Mouse (Mus musculus): ENCODE results near the gene Pitx3. TPM values are rescaled to one million over a fixed set of nuclear protein-coding genes. Genes with fewer than 3 reads are reported as not detected.

The Pitx3 gene
- polyA plus RNA-seq, 1 experiment from 2014 or later: 10.5 TPM

- H3K27ac ChIP-seq (replicated peaks; ENCODE audit: low read depth, low read length): no peak overlapping the region
- WGBS: 87% methylated on average over 6 of the region's 6 CpGs
- ATAC-seq (ENCODE audit: low read depth): no peak
Measured at GRCm38 (mm10) chr19:46103437-46104186, 44.5 kb downstream of the Pitx3 start.

GRCm38 (mm10) chr19:46099561-46099960, 48.6 kb downstream of the Pitx3 start:
- Histone ChIP-seq H3K9ac (ENCODE audit: low read depth, low read length) (no peak overlapping the region), H3K4me2 (ENCODE audit: low read depth, low read length) (no peak overlapping the region), H3K27me3 (replicated peaks; ENCODE audit: control insufficient read depth, insufficient read depth, low read length) (no peaks in the 10 kb centered on the region), H3K4me1 (ENCODE audit: control insufficient read depth, insufficient read depth, low read length) (no peaks in the 10 kb centered on the region), H3K36me3 (ENCODE audit: control insufficient read depth, insufficient read depth, low read length) (no peaks in the 10 kb centered on the region), H3K4me3 (ENCODE audit: low read depth, low read length) (no peak overlapping the region), H3K27ac (replicated peaks; ENCODE audit: low read depth, low read length) (no peak overlapping the region), H3K9me3 (ENCODE audit: control insufficient read depth, low read length) (no peaks in the 10 kb centered on the region)
- 90% methylated on average over 3 of the region's 3 CpGs for WGBS
- ATAC-seq (ENCODE audit: low read depth) (no peak), DNase-seq (ENCODE audit: low spot score) (no peak)

More at GRCm38 (mm10) chr19:46103437-46104186, 44.5 kb downstream of the Pitx3 start:
- Histone ChIP-seq H3K27me3 (replicated peaks; ENCODE audit: control insufficient read depth, insufficient read depth, low read length) (no peaks in the 10 kb centered on the region), H3K9ac (ENCODE audit: low read depth, low read length) (no peak overlapping the region), H3K9me3 (ENCODE audit: control insufficient read depth, low read length) (no peaks in the 10 kb centered on the region), H3K4me2 (ENCODE audit: low read depth, low read length) (no peak overlapping the region), H3K36me3 (ENCODE audit: control insufficient read depth, insufficient read depth, low read length) (no peaks in the 10 kb centered on the region), H3K4me1 (ENCODE audit: control insufficient read depth, insufficient read depth, low read length) (no peaks in the 10 kb centered on the region), H3K4me3 (ENCODE audit: low read depth, low read length) (no peak overlapping the region)
- no peak for DNase-seq (ENCODE audit: low spot score)

- Histone ChIP-seq H3K4me2 (ENCODE audit: low read depth, low read length) (no peak overlapping the region), H3K27ac (replicated peaks; ENCODE audit: low read depth, low read length) (no peak overlapping the region), H3K27me3 (replicated peaks; ENCODE audit: control insufficient read depth, insufficient read depth, low read length) (no peaks in the 10 kb centered on the region), H3K36me3 (ENCODE audit: control insufficient read depth, insufficient read depth, low read length) (no peaks in the 10 kb centered on the region), H3K9me3 (ENCODE audit: control insufficient read depth, low read length) (no peaks in the 10 kb centered on the region), H3K4me3 (ENCODE audit: low read depth, low read length) (no peak overlapping the region), H3K4me1 (ENCODE audit: control insufficient read depth, insufficient read depth, low read length) (no peaks in the 10 kb centered on the region), H3K9ac (ENCODE audit: low read depth, low read length) (no peak overlapping the region)
- 82% methylated on average over 5 of the region's 5 CpGs for WGBS
- DNase-seq (ENCODE audit: low spot score) (no peak), ATAC-seq (ENCODE audit: low read depth) (no peak)
Measured at GRCm38 (mm10) chr19:46096396-46096795, 51.7 kb downstream of the Pitx3 start.

GRCm38 (mm10) chr19:46095291-46095690, 52.8 kb downstream of the Pitx3 start:
- WGBS: 84% methylated on average over 4 of the region's 4 CpGs
- Histone ChIP-seq H3K36me3 (ENCODE audit: control insufficient read depth, insufficient read depth, low read length) (no peaks in the 10 kb centered on the region), H3K27ac (replicated peaks; ENCODE audit: low read depth, low read length) (no peak overlapping the region), H3K4me3 (ENCODE audit: low read depth, low read length) (no peak overlapping the region), H3K4me1 (ENCODE audit: control insufficient read depth, insufficient read depth, low read length) (no peaks in the 10 kb centered on the region), H3K4me2 (ENCODE audit: low read depth, low read length) (no peak overlapping the region), H3K9me3 (ENCODE audit: control insufficient read depth, low read length) (no peaks in the 10 kb centered on the region), H3K27me3 (replicated peaks; ENCODE audit: control insufficient read depth, insufficient read depth, low read length) (no peaks in the 10 kb centered on the region), H3K9ac (ENCODE audit: low read depth, low read length) (no peak overlapping the region)
- ATAC-seq (ENCODE audit: low read depth) (no peak), DNase-seq (ENCODE audit: low spot score) (no peak)

GRCm38 (mm10) chr19:46094144-46094543, 54.0 kb downstream of the Pitx3 start:
- no peak for ATAC-seq (ENCODE audit: low read depth)
- 90% methylated on average over 2 of the region's 2 CpGs for WGBS
- Histone ChIP-seq H3K36me3 (ENCODE audit: control insufficient read depth, insufficient read depth, low read length) (no peaks in the 10 kb centered on the region), H3K4me2 (ENCODE audit: low read depth, low read length) (no peak overlapping the region), H3K9ac (ENCODE audit: low read depth, low read length) (no peak overlapping the region), H3K27ac (replicated peaks; ENCODE audit: low read depth, low read length) (no peak overlapping the region), H3K9me3 (ENCODE audit: control insufficient read depth, low read length) (no peaks in the 10 kb centered on the region), H3K4me3 (ENCODE audit: low read depth, low read length) (no peak overlapping the region), H3K4me1 (ENCODE audit: control insufficient read depth, insufficient read depth, low read length) (no peaks in the 10 kb centered on the region), H3K27me3 (replicated peaks; ENCODE audit: control insufficient read depth, insufficient read depth, low read length) (no peaks in the 10 kb centered on the region)
- DNase-seq (ENCODE audit: low spot score): no peak

GRCm38 (mm10) chr19:46091641-46092040, 56.5 kb downstream of the Pitx3 start:
- Histone ChIP-seq H3K9ac (ENCODE audit: low read depth, low read length) (no peak overlapping the region), H3K4me1 (ENCODE audit: control insufficient read depth, insufficient read depth, low read length) (no peaks in the 10 kb centered on the region), H3K27me3 (replicated peaks; ENCODE audit: control insufficient read depth, insufficient read depth, low read length) (no peaks in the 10 kb centered on the region), H3K4me3 (ENCODE audit: low read depth, low read length) (no peak overlapping the region), H3K27ac (replicated peaks; ENCODE audit: low read depth, low read length) (no peak overlapping the region), H3K36me3 (ENCODE audit: control insufficient read depth, insufficient read depth, low read length) (no peaks in the 10 kb centered on the region), H3K9me3 (ENCODE audit: control insufficient read depth, low read length) (no peaks in the 10 kb centered on the region), H3K4me2 (ENCODE audit: low read depth, low read length) (no peak overlapping the region)
- no peak for DNase-seq (ENCODE audit: low spot score)
- ATAC-seq (ENCODE audit: low read depth): no peak
- 86% methylated on average over 4 of the region's 4 CpGs for WGBS

- no peaks in the 10 kb centered on the region for H3K4me1 ChIP-seq (ENCODE audit: control insufficient read depth, insufficient read depth, low read length)
Measured at GRCm38 (mm10) chr19:46087871-46088270, 60.3 kb downstream of the Pitx3 start.

GRCm38 (mm10) chr19:46086337-46086736, 61.8 kb downstream of the Pitx3 start:
- Histone ChIP-seq H3K27ac (replicated peaks; ENCODE audit: low read depth, low read length) (no peak overlapping the region), H3K4me1 (ENCODE audit: control insufficient read depth, insufficient read depth, low read length) (no peaks in the 10 kb centered on the region), H3K36me3 (ENCODE audit: control insufficient read depth, insufficient read depth, low read length) (peaks cover 46% of the 10 kb centered on the region), H3K4me2 (ENCODE audit: low read depth, low read length) (no peak overlapping the region), H3K27me3 (replicated peaks; ENCODE audit: control insufficient read depth, insufficient read depth, low read length) (no peaks in the 10 kb centered on the region), H3K9me3 (ENCODE audit: control insufficient read depth, low read length) (no peaks in the 10 kb centered on the region), H3K9ac (ENCODE audit: low read depth, low read length) (no peak overlapping the region), H3K4me3 (ENCODE audit: low read depth, low read length) (no peak overlapping the region)
- peak; percentile 56 for DNase-seq (ENCODE audit: low spot score)
- WGBS: 58% methylated on average over 3 of the region's 3 CpGs
- ATAC-seq (ENCODE audit: low read depth): no peak

More at GRCm38 (mm10) chr19:46087871-46088270, 60.3 kb downstream of the Pitx3 start:
- Histone ChIP-seq H3K27ac (replicated peaks; ENCODE audit: low read depth, low read length) (no peak overlapping the region), H3K4me2 (ENCODE audit: low read depth, low read length) (no peak overlapping the region), H3K36me3 (ENCODE audit: control insufficient read depth, insufficient read depth, low read length) (peaks cover 30% of the 10 kb centered on the region), H3K27me3 (replicated peaks; ENCODE audit: control insufficient read depth, insufficient read depth, low read length) (no peaks in the 10 kb centered on the region), H3K4me3 (ENCODE audit: low read depth, low read length) (no peak overlapping the region), H3K9me3 (ENCODE audit: control insufficient read depth, low read length) (no peaks in the 10 kb centered on the region), H3K9ac (ENCODE audit: low read depth, low read length) (no peak overlapping the region)
- DNase-seq (ENCODE audit: low spot score): no peak
- 77% methylated on average over 7 of the region's 7 CpGs for WGBS
- no peak for ATAC-seq (ENCODE audit: low read depth)
